Mouse (Mus musculus) forelimb bud, embryonic 11.5 days (tissue): Measurements from ENCODE around the gene Klhl35.

Source experiments
- DNase-seq: peaks from one replicate; pipeline ENCODE4 v3.0.0-alpha.2; 2012; ENCODE audit warnings: low read depth, low spot score

Gene Klhl35

DNA sequence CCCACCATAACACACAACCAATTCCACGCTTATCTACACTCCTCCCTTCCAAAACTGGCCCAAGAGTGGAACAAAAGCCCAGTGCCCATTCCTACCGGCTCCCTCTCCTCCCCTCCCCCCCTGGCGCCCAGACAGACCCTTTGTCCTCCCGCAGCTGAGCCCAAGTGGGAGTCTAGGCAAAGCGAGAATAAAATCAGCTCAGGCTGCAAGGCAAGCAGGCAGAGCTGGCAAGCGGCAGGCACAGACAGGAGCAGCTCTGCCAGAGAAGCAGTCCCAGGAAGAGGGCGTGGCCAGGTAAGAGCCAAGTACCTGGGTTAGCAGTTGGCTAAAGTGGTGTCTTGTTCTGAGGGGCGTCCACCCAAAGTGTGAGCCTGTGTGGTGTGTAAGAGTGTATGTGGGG is at the start of gene Klhl35:
TSS of gene Klhl35 (plus strand) at position 194 of the 400 bp plus-strand sequence.
- DNase-seq = no peak

GRCm38 (mm10) chr7:99419311-99419710 is 46.5 kb upstream of the Klhl35 start:
- no peak for DNase-seq

DNA sequence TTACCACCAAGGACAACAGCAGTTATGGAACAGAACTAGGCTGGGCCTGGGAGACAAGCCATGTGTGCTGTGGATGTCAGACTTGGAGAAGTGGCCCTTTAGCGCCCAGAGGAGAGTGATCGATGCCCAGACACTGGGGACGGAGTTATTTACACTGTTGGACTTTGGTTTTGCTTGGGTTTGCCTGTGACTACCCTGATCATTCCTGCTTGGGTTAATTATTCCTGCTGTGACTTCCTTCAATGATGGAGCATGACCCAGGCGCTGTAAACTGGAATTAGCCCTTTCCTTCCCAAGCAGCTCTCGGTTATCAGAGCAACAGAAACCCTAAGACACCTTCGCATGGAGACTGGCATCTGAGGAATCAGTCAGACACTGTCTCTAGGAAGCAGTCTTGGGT is 44.8 kb upstream of the Klhl35 start:
- no peak for DNase-seq

- no peak for DNase-seq
These were observed 41.2 kb upstream of the Klhl35 start for GRCm38 (mm10) chr7:99424538-99425155.

GRCm38 (mm10) chr7:99425706-99426105 is 40.1 kb upstream of the Klhl35 start:
- DNase-seq = no peak

DNA sequence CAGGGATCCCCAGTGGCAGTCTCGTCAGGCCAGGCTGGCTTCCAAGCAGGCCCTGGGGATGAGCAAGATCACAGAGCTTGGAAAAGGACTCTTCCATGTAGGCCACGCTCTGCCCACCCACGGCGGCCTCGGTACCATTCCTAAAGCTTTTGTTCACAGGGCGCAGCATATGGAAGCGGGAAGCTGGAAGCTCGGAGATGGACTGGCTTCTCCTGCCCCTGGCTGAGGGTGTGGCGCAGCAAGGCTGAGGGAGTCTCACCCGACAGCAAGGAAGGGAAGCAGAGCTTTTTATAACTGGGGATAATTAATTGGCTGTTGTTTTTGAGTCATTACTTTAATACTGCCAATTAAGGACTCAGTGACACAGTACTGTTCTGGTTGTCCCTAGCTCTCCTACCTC is 38.8 kb upstream of the Klhl35 start:
- no peak for DNase-seq

DNA sequence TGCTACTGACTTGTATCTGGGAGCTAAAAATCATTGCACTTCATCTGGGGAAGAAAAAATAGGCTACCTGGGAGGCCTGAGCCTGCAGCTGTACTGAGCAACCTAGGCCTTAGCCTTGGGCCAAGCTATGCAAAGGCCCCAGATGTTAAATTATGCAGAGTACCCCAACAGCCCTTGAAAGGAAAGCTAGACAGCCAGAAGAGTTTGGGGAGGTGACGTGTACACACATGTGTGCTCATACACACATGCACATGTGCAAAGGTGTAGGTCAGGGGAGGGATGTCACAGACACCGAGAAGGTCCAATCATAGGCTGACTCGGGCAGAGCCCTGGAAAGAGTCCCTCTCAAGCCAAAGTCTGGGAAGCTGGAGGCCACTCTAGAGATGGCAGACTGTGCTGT is 37.8 kb upstream of the Klhl35 start:
- no peak for DNase-seq

GRCm38 (mm10) chr7:99428836-99429235 is 37.0 kb upstream of the Klhl35 start:
- no peak for DNase-seq

DNA sequence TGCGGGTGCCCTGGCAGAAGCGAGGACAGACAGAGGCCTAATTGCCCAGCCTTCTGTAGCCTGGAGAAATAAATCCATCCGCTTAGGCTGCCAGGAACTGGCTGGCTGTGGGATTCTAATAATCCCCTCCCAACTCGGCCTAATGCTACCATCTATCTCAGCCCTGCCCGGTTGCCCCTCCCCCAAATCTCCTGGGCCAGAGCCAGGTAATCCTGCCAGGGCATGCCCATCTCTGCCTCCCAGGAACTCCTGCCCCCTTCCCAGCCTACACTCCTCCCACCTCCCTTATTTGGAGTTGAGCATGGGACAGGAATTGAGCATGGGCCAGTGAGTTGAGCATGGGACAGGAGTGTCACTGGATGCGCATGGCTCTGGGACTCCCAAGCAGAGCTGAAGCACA is 36.0 kb upstream of the Klhl35 start:
- DNase-seq = no peak

DNA sequence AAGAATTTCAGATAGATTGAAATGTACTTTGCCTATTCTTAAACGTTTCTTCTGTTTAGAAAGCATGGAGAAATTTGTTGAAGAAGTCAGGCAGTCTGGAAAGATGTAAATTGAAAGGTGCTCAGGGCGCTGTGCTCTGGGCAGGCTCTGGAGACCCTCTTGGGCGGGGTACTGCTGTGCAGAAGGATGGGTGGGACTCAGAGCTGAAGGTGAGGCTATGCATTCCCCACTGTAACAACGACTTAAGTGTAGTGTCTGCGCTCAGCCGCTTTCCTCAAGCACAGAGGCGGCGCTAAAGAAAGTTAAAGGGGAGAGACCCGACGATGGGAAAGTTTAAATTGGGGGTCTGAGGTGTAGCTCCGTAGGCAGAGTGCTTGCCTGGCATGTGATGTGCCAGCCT is 35.6 kb upstream of the Klhl35 start:
- DNase-seq = no peak

- no peak for DNase-seq
These were observed 33.6 kb upstream of the Klhl35 start for GRCm38 (mm10) chr7:99432248-99432647.

DNA sequence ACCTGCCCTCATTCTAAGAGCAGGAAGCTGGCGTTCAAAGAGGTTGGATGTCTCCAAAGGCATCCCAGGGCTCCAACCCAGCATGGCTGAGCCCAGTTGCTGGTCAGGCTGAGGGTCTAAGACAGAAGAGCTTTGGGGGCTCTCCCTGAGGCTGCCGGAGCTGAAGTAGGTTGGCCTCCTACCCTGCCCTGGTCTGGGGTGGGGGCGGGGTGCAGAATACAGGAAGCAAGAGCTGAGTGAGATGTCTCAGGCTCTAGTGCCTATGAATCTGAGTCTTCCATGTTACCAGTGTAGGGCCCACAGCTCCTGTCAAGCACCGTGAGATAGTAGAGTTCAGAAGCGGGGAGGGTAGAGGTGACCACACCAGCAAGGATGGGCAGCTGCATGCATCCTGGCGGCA is 32.9 kb upstream of the Klhl35 start:
- no peak for DNase-seq

DNA sequence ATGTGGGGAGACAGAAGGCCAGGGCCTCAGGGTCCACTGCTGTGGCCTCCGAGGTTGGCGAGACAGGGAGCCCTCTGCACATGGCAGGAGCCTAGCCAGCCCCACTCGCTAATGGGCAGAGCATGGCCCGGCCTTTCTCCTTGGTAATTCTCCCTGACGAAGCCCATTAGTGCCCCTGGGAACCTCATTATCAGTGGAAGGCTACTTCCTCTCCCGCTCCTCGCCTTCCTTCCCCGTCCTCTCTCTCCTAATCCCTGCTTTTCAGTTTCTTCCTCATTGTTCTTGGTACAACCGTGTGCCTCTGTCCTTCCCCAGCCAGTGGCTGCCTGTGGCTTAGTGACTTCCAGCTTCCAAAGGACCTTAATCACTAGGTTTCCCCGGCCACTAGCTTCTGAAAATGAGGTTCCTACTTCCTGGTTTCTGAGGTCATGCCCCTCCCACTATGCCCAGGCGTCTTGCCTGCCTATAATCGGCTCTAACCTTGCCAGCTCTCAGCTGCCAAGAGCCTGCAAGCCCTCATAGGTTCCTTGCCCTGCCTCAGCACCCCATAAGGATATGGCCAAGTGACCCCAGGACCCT is 31.0 kb upstream of the Klhl35 start:
- DNase-seq = no peak

DNA sequence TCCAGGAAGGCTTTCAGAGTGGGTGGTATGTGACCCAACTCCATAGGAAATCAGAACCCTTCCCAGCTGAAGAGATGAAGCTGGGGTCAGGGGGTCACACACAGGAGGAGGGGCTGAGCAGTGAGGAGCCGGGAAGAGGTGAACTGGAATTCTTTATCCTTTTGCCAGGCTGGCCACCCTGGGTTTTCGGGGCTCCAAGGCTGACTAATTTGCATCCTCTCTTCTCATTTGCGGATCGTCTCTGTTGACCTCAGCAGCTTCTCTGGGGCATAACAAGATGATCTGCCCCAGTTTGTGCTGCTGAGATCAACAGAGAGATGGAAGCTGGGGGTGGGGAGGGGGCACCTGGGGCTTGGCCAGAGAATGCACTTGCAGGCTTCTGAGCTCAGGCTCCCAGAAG is 29.3 kb upstream of the Klhl35 start:
- no peak for DNase-seq

GRCm38 (mm10) chr7:99438881-99439280 is 26.9 kb upstream of the Klhl35 start:
- DNase-seq = no peak

GRCm38 (mm10) chr7:99441534-99442072 is 24.2 kb upstream of the Klhl35 start:
- DNase-seq = peak; percentile 29

DNA sequence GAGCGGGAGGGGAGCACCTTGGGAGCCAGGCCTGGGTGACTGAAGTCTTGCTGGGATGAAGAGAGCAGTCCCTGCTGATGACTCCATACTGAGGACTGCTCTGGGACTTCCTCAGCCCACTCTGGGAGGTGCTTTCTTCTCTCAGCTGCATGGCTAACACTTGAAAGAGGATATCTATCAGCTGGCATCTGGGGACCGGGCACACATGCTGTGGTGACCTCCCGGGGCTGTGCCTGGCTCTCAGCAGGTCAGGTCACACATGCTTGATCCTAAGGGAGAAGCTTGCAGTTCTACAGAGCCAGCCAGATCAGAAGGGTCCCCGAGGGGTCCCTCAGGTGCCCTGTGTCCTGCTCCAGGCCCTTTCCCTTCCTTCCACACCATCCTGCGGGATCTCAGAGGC is 22.6 kb upstream of the Klhl35 start:
- no peak for DNase-seq

GRCm38 (mm10) chr7:99444012-99444411 is 21.8 kb upstream of the Klhl35 start:
- DNase-seq = no peak

DNA sequence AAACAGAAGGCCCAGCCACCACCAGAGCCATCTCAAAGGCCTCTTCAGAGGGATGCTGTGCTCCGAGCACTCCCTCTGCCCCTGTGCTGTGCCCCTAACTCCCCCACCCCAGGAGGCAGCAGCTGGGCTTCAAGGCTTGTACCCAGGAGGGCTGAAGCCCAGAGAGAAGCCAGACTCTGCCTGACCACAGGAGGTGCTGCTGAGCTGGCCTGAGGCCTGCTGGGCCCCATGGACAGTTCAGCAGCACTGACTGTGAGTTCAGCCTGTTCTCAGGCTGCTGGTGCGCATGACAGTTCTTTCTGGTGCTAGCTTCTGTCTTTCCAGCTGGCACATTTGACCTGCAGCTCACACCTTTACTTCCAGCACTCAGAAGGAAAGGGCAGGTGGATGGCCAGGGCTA is 20.0 kb upstream of the Klhl35 start:
- DNase-seq = no peak

DNA sequence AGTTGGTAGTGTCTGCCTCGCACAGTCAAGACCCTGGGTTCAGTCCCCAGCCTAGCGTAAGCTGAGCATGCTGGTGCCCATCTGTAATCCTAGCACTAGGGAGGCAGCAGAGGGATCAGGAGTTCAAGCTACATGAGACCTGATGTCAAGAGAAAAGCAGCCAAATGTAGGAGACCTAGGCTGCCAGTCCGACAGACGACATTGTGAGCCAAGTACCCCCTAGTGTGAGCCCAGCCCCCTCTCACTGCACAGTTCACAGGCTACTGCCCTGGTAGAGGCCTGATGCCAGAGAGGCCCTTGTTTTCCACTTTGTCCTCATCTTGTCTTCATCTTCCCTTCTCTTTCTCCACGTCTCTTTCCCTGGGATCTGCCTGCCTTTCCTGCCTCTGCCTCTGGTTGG is 18.5 kb upstream of the Klhl35 start:
- DNase-seq = no peak

DNA sequence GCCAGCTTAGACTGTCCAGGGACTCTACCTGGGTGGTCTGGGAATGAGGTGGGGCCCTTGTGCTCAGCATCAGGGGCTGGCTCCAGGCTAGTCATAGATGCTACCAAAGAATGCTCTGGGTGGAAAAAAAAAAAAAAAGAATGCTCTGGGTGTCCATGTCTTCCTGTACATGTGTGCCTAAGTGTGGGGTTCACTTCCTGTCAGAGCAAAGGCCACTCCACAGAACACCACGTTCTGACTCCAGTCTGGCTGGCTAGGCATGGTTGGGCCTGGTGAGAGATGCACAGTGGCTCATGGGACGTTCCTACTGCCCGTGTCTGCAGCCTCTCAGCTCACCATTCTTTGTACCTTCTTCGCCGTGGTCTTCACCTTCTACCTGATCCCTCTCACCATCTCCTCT is 17.2 kb upstream of the Klhl35 start:
- DNase-seq = no peak

- no peak for DNase-seq
These were observed 16.7 kb upstream of the Klhl35 start for GRCm38 (mm10) chr7:99449063-99449462.

- DNase-seq = no peak
These were observed 16.1 kb upstream of the Klhl35 start for GRCm38 (mm10) chr7:99449751-99450150.

- DNase-seq = peak; percentile 84
These were observed 15.1 kb upstream of the Klhl35 start for GRCm38 (mm10) chr7:99450703-99451102.
